Mouse (Mus musculus) small intestine, adult 2 months (tissue): ENCODE measurements around the gene Tmem56. TPM values are rescaled to one million over a fixed set of nuclear protein-coding genes. Genes with fewer than 3 reads are reported as not detected.

ENCODE experiments used
- H3K27ac ChIP-seq: fragments of 200-500 bp; 2 replicates; pipeline ENCODE4 v1.5.1; 2012; ENCODE audit warnings: low read depth, low read length, control low read depth, inconsistent platforms; ENCODE audit not compliant: insufficient read depth
- H3K27me3 ChIP-seq: fragments of 200-500 bp; 2 replicates; pipeline ENCODE4 v1.6.1; 2012; ENCODE audit warnings: mild to moderate bottlenecking, moderate library complexity, low read length, inconsistent platforms; ENCODE audit not compliant: control insufficient read depth, insufficient read depth
- H3K36me3 ChIP-seq: fragments of 200-500 bp; 2 replicates; pipeline ENCODE4 v1.6.1; 2012; ENCODE audit warnings: mild to moderate bottlenecking, low read length, control low read depth, inconsistent platforms; ENCODE audit not compliant: control insufficient read depth, insufficient read depth
- H3K4me1 ChIP-seq: fragments of 200-500 bp; 2 replicates; pipeline ENCODE4 v1.6.1; 2012; ENCODE audit warnings: low read length, inconsistent platforms, mixed read lengths; ENCODE audit not compliant: control insufficient read depth, insufficient read depth, insufficient read length
- H3K4me3 ChIP-seq: fragments of 200-500 bp; 2 replicates; pipeline ENCODE4 v1.5.1; 2012; ENCODE audit warnings: low read depth, mild to moderate bottlenecking, control low read depth, inconsistent platforms, low read length, moderate library complexity
- CTCF ChIP-seq: fragments of 200-500 bp; IDR thresholded peaks from 2 replicates; pipeline ENCODE4 v1.5.1; 2012; ENCODE audit warnings: low read depth, mild to moderate bottlenecking, control low read depth, inconsistent platforms, low read length, moderate library complexity, mixed read lengths; ENCODE audit not compliant: insufficient replicate concordance, insufficient read length; ENCODE audit errors: extremely low read depth
- POLR2A ChIP-seq: fragments of 200-500 bp; IDR thresholded peaks from 2 replicates; pipeline ENCODE4 v1.6.1; 2012; ENCODE audit warnings: low read depth, mild to moderate bottlenecking, control low read depth, inconsistent platforms, low read length, moderate library complexity
- WGBS: fragments of 180-500 bp; shearing (Covaris S2); methylation state at CpG from one replicate; pipeline ENCODE4 v1.1.7; 2018; 5-methylcytosine and 5-hydroxymethylcytosine counted together
- polyA plus RNA-seq: library from polyadenylated mRNA; depleted of rRNA; stranded (reverse); fragments of >200 nt; gene quantifications from 2 replicates; pipeline ENCODE4 v1.2.3, GENCODE M21; 2012

Tmem56 gene
- polyA plus RNA-seq, 1 experiment, result 0.75 TPM

- TF ChIP-seq CTCF (no peak), POLR2A (no peak)
- 0 out of 2 replicates have a peak, but pooled peaks cover 3% of the 10 kb centered on the region for H3K27me3 ChIP-seq
- 2% methylated on average over 20 of the region's 20 CpGs for WGBS
- peak overlapping the region; percentile 76 for H3K4me3 ChIP-seq
- H3K27ac ChIP-seq, result peak overlapping the region; percentile 88
- H3K4me1 ChIP-seq, result peaks cover 9% of the 10 kb centered on the region; the same call in 1 of the 2 replicates
- H3K36me3 ChIP-seq, result no peaks in the 10 kb centered on the region
These were observed 19.7 kb downstream of the Tmem56 start for GRCm38 (mm10) chr3:121263205-121263548.

DNA sequence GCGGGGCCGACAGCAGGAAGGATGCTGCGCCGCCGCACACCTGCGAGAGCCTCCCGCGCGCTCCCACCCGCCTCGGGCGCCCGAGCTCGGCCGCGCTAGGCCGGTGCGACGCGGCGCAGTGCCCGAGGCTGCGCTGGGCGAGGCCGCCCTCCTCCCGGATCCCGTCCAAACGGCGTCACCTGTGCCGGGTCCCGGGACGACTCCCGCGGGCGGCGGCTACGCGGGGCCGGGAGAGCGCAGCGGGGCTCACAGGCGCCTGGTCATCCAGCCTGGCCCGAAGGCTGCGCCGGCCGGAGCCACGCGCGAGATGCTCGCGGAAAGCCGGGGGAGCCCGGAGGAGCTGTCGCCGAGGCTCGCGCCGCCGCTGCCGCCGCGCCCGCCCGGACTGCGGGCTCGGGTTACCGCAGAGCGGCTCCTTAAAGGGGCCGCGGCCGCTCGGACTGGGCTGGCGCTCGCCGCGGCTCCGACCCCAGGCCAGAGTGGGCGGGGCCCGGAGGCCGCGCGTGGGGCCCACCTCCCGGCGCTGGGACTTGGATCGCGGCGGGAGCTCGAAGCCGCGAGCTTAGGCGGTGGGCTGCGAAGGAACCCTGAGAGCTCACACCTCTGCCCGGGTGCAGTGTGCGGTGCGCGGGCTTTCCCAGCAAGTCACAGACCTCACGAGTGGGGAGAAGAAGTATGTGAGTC, 20.2 kb downstream of the Tmem56 start:
- Histone ChIP-seq H3K27ac (peak overlapping the region; percentile 88), H3K4me3 (peak overlapping the region; percentile 76), H3K36me3 (no peaks in the 10 kb centered on the region), H3K27me3 (0 out of 2 replicates have a peak, but pooled peaks cover 3% of the 10 kb centered on the region), H3K4me1 (peaks cover 9% of the 10 kb centered on the region; the same call in 1 of the 2 replicates)
- TF ChIP-seq CTCF, result no peak
- no peak for TF ChIP-seq POLR2A
- under 1% methylated on average over 96 of the region's 97 CpGs for WGBS

DNA sequence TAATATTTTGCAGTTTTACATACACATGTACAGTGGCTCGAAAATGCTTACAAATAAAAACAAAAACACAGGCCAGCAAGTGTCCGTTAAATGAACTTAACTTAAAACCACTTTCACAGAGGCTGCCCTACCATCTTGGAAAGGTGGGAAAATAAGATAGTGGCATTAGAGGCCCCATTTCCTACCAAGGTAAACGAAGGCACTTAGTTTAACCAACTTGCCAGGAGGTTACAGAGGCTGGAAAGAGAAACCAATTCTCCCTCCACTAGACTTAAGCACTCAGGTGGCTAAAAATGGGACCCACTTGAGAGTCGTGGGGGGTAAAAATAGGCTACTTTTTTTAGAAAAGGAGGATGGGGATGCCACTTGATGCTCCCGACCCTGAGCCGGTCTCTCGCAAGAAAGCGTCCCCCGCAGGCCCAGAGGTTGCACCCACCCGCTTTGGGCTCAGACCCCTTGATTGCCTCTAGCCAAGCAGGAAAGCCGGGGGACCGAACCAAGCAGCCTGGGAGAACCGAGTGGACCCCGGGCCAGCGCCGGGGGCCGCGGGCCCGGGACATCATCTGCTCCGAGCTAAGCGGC, 20.9 kb downstream of the Tmem56 start:
- Histone ChIP-seq H3K4me1 (peaks cover 9% of the 10 kb centered on the region; the same call in 1 of the 2 replicates), H3K36me3 (no peaks in the 10 kb centered on the region), H3K27me3 (0 out of 2 replicates have a peak, but pooled peaks cover 3% of the 10 kb centered on the region), H3K4me3 (peak overlapping the region; percentile 76), H3K27ac (peak overlapping the region; percentile 88)
- TF ChIP-seq POLR2A (no peak), CTCF (no peak)
- WGBS, result 13% methylated on average over 21 of the region's 21 CpGs

DNA sequence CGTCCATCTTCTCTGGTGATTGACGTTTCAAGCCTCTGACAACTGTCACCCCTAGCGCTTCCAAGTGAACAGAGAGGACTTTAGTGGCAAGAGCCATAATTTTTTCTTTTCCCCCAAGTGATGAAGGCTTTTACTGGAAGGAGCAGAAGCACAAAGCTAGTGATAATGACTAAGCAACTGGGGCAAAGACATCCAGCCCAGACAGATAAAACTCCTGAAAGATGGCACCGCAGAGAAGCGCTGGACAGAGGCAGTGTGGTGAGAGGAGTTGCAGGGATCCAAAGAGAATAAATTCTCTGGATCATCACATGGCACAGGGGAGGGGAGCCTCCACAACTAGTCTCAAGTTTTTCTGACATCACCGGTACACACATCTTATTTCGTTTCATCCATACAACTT, 21.6 kb downstream of the Tmem56 start:
- H3K27ac ChIP-seq, result no peak overlapping the region
- no peak for TF ChIP-seq POLR2A
- TF ChIP-seq CTCF, result no peak
- no peaks in the 10 kb centered on the region for H3K36me3 ChIP-seq
- no peak overlapping the region for H3K4me3 ChIP-seq
- H3K27me3 ChIP-seq, result 0 out of 2 replicates have a peak, but pooled peaks cover 3% of the 10 kb centered on the region
- peaks cover 9% of the 10 kb centered on the region; the same call in 1 of the 2 replicates for H3K4me1 ChIP-seq
- 94% methylated on average over 7 of the region's 7 CpGs for WGBS

GRCm38 (mm10) chr3:121260831-121261230, 22.1 kb downstream of the Tmem56 start:
- H3K27me3 ChIP-seq, result 0 out of 2 replicates have a peak, but pooled peaks cover 3% of the 10 kb centered on the region
- H3K4me3 ChIP-seq, result no peak overlapping the region
- no peaks in the 10 kb centered on the region for H3K36me3 ChIP-seq
- H3K27ac ChIP-seq, result no peak overlapping the region
- 75% methylated on average over 1 of the region's 1 CpGs for WGBS
- no peak for TF ChIP-seq POLR2A
- TF ChIP-seq CTCF, result no peak
- peaks cover 9% of the 10 kb centered on the region; the same call in 1 of the 2 replicates for H3K4me1 ChIP-seq

GRCm38 (mm10) chr3:121260041-121260440, 22.9 kb downstream of the Tmem56 start:
- Histone ChIP-seq H3K27ac (no peak overlapping the region), H3K4me3 (no peak overlapping the region), H3K36me3 (no peaks in the 10 kb centered on the region), H3K27me3 (0 out of 2 replicates have a peak, but pooled peaks cover 3% of the 10 kb centered on the region), H3K4me1 (peaks cover 9% of the 10 kb centered on the region; the same call in 1 of the 2 replicates)
- TF ChIP-seq POLR2A (no peak), CTCF (no peak)
- WGBS, result 91% methylated on average over 7 of the region's 7 CpGs
